Mouse (Mus musculus): ENCODE data around the gene Snrpg. TPM values are rescaled to one million over a fixed set of nuclear protein-coding genes. Genes with fewer than 3 reads are reported as not detected.

Gene Snrpg
- total and polyA plus RNA-seq, 3 experiments, result 761 to 1,339 (median 796) TPM

DNA sequence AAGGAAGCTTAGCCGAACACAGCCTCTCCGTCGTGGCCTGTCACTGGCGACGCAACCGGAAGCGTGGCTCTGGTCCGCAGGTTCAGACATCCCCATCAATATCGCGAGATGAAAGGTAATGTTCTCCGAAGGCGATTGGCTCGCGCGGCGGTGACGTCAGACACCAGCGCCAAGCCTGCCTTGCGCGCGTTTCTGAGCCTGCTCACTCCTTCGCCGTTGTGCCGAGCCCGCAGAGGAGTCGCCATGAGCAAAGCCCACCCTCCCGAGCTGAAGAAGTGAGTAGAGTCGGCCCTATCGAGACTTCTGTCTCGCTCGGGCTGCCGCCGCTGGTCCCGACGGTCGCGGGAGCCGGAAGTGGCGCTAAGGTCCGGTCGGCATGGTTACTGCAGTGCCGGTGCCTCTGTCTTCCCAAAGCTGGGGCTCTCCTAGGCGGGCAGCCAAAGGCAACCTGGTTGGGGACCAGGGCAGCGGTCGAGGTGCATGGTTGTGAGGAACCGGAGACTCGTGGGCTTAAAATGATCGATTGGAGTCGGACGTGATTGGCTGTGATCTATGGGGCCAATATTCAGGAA lies 322 bp downstream of the Snrpg start (continued):
- TF ChIP-seq USF2 (IDR thresholded peaks at IDR 0.05; ENCODE audit: borderline replicate concordance in 1 of 2, insufficient read depth in 1 of 2, low read depth in 1 of 2, low read length in 2 of 2), result no peak
- TF ChIP-seq SIN3A (IDR thresholded peaks at IDR 0.05; ENCODE audit: low read length), result peak; percentile 97
- no peak for TF ChIP-seq RAD21 (IDR thresholded peaks at IDR 0.05; ENCODE audit: low read depth, low read length)

DNA sequence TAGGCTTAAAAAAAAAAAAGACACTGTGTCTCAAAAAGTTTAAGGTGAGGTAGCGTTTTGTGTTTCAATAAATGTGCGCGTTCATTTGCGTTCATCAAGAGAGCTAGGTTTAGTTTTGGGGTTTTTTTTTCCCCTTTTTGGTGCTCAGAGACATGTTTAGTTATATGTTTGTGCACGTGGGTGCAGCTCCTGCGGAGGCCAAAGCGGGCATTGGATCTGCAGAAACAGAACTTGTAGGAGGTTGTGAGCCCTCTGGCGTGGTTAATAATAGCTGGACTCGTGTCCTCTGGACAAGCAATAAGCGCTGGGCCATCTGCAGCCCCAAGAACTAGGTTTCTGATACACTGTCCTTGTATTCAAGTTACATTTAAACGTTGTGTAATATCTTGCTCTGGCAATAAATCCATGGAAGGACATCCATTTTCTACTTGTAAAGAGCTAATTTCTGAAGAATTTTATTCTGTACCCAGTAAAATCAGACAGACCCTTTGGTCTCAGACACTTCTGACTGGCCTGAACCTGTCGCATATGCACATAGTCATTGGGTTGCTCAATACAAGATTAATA lies 929 bp downstream of the Snrpg start:
- TF ChIP-seq UBTF (IDR thresholded peaks at IDR 0.05; ENCODE audit: borderline replicate concordance, insufficient read depth, low read depth, low read length) (no peak), USF1 (IDR thresholded peaks at IDR 0.05; ENCODE audit: low read depth, low read length) (no peak), NRF1 (IDR thresholded peaks at IDR 0.05; ENCODE audit: insufficient read depth, low read depth, low read length, poor library complexity, severe bottlenecking) (no peak), POLR2A (IDR thresholded peaks at IDR 0.05; ENCODE audit: control insufficient read depth in 1 of 2, insufficient read depth in 1 of 2, low read depth in 1 of 2, low read length in 2 of 2, poor library complexity in 1 of 2) (no peak; a peak in 1 of 4 replicates), TBP (IDR thresholded peaks at IDR 0.05; ENCODE audit: low read depth, low read length) (no peak), JUND (IDR thresholded peaks at IDR 0.05; ENCODE audit: low read depth, low read length) (no peak), MEF2A (IDR thresholded peaks at IDR 0.05; ENCODE audit: extremely low read depth, insufficient replicate concordance, low read depth, low read length, poor library complexity, severe bottlenecking) (no peak), MXI1 (IDR thresholded peaks at IDR 0.05; ENCODE audit: low read depth, low read length) (peak; percentile 53; the same call in 1 of the 2 replicates), NELFE (IDR thresholded peaks at IDR 0.05; ENCODE audit: low read depth, low read length) (no peak), MAX (IDR thresholded peaks at IDR 0.05; ENCODE audit: low read length) (peak; percentile 58)
- Histone ChIP-seq H3K9ac (ENCODE audit: control insufficient read depth, low read depth, low read length, poor library complexity, severe bottlenecking) (peak overlapping the region; percentile 88), H3K27ac (ENCODE audit: control insufficient read depth, low read depth, low read length) (no peak overlapping the region), H3K79me2 (ENCODE audit: control insufficient read depth, insufficient read depth, low read length, poor library complexity) (peaks cover 43% of the 10 kb centered on the region), H3K9me3 (replicated peaks; ENCODE audit: insufficient read depth, low read length) (no peaks in the 10 kb centered on the region), H3K4me3 (ENCODE audit: control insufficient read depth in 1 of 2, insufficient read depth in 1 of 2, low read depth in 2 of 2, low read length in 2 of 2) (peak overlapping the region; percentile 84 to 91), H3K36me3 (ENCODE audit: control insufficient read depth in 1 of 2, insufficient read depth in 2 of 2, low read length in 2 of 2) (peaks cover 4 to 17% of the 10 kb centered on the region in 2 experiments; a peak in 3 of 4 replicates), H3K27me3 (ENCODE audit: control insufficient read depth in 1 of 2, insufficient read depth in 2 of 2, low read length in 2 of 2) (no peaks in the 10 kb centered on the region), H3K4me1 (ENCODE audit: control insufficient read depth in 1 of 2, insufficient read depth in 2 of 2, low read length in 2 of 2) (peaks cover 2 to 10% of the 10 kb centered on the region in 2 experiments; a peak in 3 of 4 replicates)
- no peak for DNase-seq (ENCODE audit: low read depth, low spot score)

DNA sequence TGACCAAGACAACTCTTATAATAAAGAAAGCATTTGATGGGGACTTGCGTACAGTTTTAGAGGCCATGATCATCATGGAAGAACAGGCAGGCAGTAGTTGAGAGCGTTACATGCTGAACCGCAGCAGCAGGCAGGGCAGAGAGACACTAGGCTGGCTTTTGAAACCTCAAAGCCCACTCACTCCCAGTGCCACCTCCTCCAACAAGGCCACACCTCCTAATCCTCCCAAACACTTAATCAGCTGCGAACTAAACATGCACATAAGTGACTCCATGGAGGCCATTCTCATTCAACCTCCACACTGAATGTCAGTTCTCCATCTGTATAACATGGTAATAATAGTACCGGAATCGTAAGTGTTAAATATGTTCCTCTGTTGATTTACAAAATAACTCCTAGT lies 2.5 kb downstream of the Snrpg start:
- Histone ChIP-seq H3K27me3 (ENCODE audit: control insufficient read depth in 1 of 2, insufficient read depth in 2 of 2, low read length in 2 of 2) (no peaks in the 10 kb centered on the region), H3K79me2 (ENCODE audit: control insufficient read depth, insufficient read depth, low read length, poor library complexity) (peaks cover 43% of the 10 kb centered on the region), H3K9ac (ENCODE audit: control insufficient read depth, low read depth, low read length, poor library complexity, severe bottlenecking) (no peak overlapping the region; the same call in 1 of the 2 replicates), H3K36me3 (ENCODE audit: control insufficient read depth in 1 of 2, insufficient read depth in 2 of 2, low read length in 2 of 2) (peaks cover 9 to 17% of the 10 kb centered on the region in 2 experiments), H3K4me1 (ENCODE audit: control insufficient read depth in 1 of 2, insufficient read depth in 2 of 2, low read length in 2 of 2) (peaks cover 2 to 10% of the 10 kb centered on the region in 2 experiments; a peak in 3 of 4 replicates), H3K4me3 (ENCODE audit: control insufficient read depth in 1 of 2, insufficient read depth in 1 of 2, low read depth in 2 of 2, low read length in 2 of 2) (no peak overlapping the region), H3K27ac (ENCODE audit: control insufficient read depth, low read depth, low read length) (no peak overlapping the region), H3K9me3 (replicated peaks; ENCODE audit: insufficient read depth, low read length) (no peaks in the 10 kb centered on the region)
- DNase-seq (ENCODE audit: low read depth, low spot score), result no peak
- TF ChIP-seq MYB (IDR thresholded peaks at IDR 0.05; ENCODE audit: low read depth, low read length), result no peak
- no peak for TF ChIP-seq GABPA (IDR thresholded peaks at IDR 0.05; ENCODE audit: low read depth, low read length)
- no peak for TF ChIP-seq CHD1 (IDR thresholded peaks at IDR 0.05; ENCODE audit: low read depth, low read length)
- TF ChIP-seq POLR2AphosphoS2 (IDR thresholded peaks at IDR 0.05; ENCODE audit: low read length), result no peak
- no peak for TF ChIP-seq MYC (IDR thresholded peaks at IDR 0.05; ENCODE audit: low read depth, low read length)
- TF ChIP-seq MAFK (IDR thresholded peaks at IDR 0.05; ENCODE audit: borderline replicate concordance, low read depth, low read length), result no peak
- no peak for TF ChIP-seq USF2 (IDR thresholded peaks at IDR 0.05; ENCODE audit: borderline replicate concordance in 1 of 2, insufficient read depth in 1 of 2, low read depth in 1 of 2, low read length in 2 of 2)
- no peak for TF ChIP-seq ZC3H11A (IDR thresholded peaks at IDR 0.05; ENCODE audit: low read depth, low read length)
- no peak for TF ChIP-seq ZMIZ1 (IDR thresholded peaks at IDR 0.05; ENCODE audit: low read depth, low read length)
- TF ChIP-seq CTCF (IDR thresholded peaks at IDR 0.05 in 2 of 3, conservative IDR thresholded peaks at IDR 0.05 in 1 of 3; ENCODE audit: control insufficient read depth in 1 of 3, insufficient read depth in 1 of 3, low read depth in 2 of 3, low read length in 3 of 3, poor library complexity in 1 of 3, severe bottlenecking in 1 of 3), result no peak
- no peak for TF ChIP-seq TAL1 (IDR thresholded peaks at IDR 0.05; ENCODE audit: low read length)
- TF ChIP-seq EP300 (IDR thresholded peaks at IDR 0.05; ENCODE audit: low read depth in 1 of 2, low read length in 2 of 2), result no peak
- no peak for TF ChIP-seq ZKSCAN1 (IDR thresholded peaks at IDR 0.05; ENCODE audit: low read depth, low read length)
- no peak for TF ChIP-seq MAZ (IDR thresholded peaks at IDR 0.05; ENCODE audit: low read depth, low read length)
- TF ChIP-seq ZNF384 (IDR thresholded peaks at IDR 0.05; ENCODE audit: low read depth, low read length), result no peak
- no peak for TF ChIP-seq E2F4 (IDR thresholded peaks at IDR 0.05; ENCODE audit: borderline replicate concordance, low read depth, low read length)
- TF ChIP-seq NELFE (IDR thresholded peaks at IDR 0.05; ENCODE audit: low read depth, low read length), result no peak
